Mouse (Mus musculus) mouse trophoblast stem cell (cell line): Measurements from ENCODE around the gene Ttc6.

Experiments
- in situ Hi-C, 2 experiments: fragments of 300-500 bp; cut with MseI, MboI; formaldehyde crosslinking; loops; 2 replicates in 1 of 2; 3 replicates in 1 of 2; pipeline ENCODE4 v1.15.1; 2025

The Ttc6 gene

GRCm38 (mm10) chr12:57563909-57564308 is at the start of gene Ttc6:
Gene Ttc6, plus strand, starts transcription at chr12:57564113.
- in situ Hi-C loops = no loop called here

GRCm38 (mm10) chr12:57514552-57514951 is 49.4 kb upstream of the Ttc6 start:
- in situ Hi-C loops = no loop called here

- in situ Hi-C loops = no loop called here
These were observed 48.1 kb upstream of the Ttc6 start for GRCm38 (mm10) chr12:57515702-57516377.

GRCm38 (mm10) chr12:57528335-57528734 is 35.6 kb upstream of the Ttc6 start:
- in situ Hi-C loops = loop anchor here in 1 of 2 experiments (25.0 kb wide), 1 partner anchor 241 kb away; no protein-coding TSS in a partner anchor

GRCm38 (mm10) chr12:57530474-57530873 is 33.4 kb upstream of the Ttc6 start:
- in situ Hi-C loops = loop anchor here in 1 of 2 experiments (25.0 kb wide), 1 partner anchor 243 kb away; no protein-coding TSS in a partner anchor

- in situ Hi-C loops = loop anchor here in 1 of 2 experiments (25.0 kb wide), 1 partner anchor 247 kb away; no protein-coding TSS in a partner anchor
These were observed 29.4 kb upstream of the Ttc6 start for GRCm38 (mm10) chr12:57534517-57534878.

GRCm38 (mm10) chr12:57534879-57535611 is 28.9 kb upstream of the Ttc6 start:
- in situ Hi-C loops = loop anchor here in 1 of 2 experiments (25.0 kb wide), 1 partner anchor 248 kb away; no protein-coding TSS in a partner anchor

GRCm38 (mm10) chr12:57536056-57536908 is 27.6 kb upstream of the Ttc6 start:
- in situ Hi-C loops = loop anchor here in 1 of 2 experiments (25.0 kb wide), 1 partner anchor 249 kb away; no protein-coding TSS in a partner anchor

- in situ Hi-C loops = loop anchor here in 1 of 2 experiments (25.0 kb wide), 1 partner anchor 250 kb away; no protein-coding TSS in a partner anchor
These were observed 26.8 kb upstream of the Ttc6 start for GRCm38 (mm10) chr12:57536909-57537670.

GRCm38 (mm10) chr12:57537791-57538587 is 25.9 kb upstream of the Ttc6 start:
- in situ Hi-C loops = loop anchor here in 1 of 2 experiments (25.0 kb wide), 1 partner anchor 251 kb away; no protein-coding TSS in a partner anchor

- in situ Hi-C loops = loop anchor here in 1 of 2 experiments (25.0 kb wide), 1 partner anchor 252 kb away; no protein-coding TSS in a partner anchor
These were observed 25.0 kb upstream of the Ttc6 start for GRCm38 (mm10) chr12:57538588-57539550.

- in situ Hi-C loops = loop anchor here in 1 of 2 experiments (25.0 kb wide), 1 partner anchor 252 kb away; no protein-coding TSS in a partner anchor
These were observed 24.3 kb upstream of the Ttc6 start for GRCm38 (mm10) chr12:57539551-57539985.

- in situ Hi-C loops = loop anchor here (10.0 to 25.0 kb wide), 2 partner anchors 254 to 256 kb away; no protein-coding TSS in a partner anchor
These were observed 22.8 kb upstream of the Ttc6 start for GRCm38 (mm10) chr12:57541118-57541517.

GRCm38 (mm10) chr12:57541931-57542745 is 21.8 kb upstream of the Ttc6 start:
- in situ Hi-C loops = loop anchor here (10.0 to 25.0 kb wide), 2 partner anchors 255 to 257 kb away; no protein-coding TSS in a partner anchor

- in situ Hi-C loops = loop anchor here (10.0 to 25.0 kb wide), 2 partner anchors 256 to 258 kb away; no protein-coding TSS in a partner anchor
These were observed 20.9 kb upstream of the Ttc6 start for GRCm38 (mm10) chr12:57542746-57543626.

GRCm38 (mm10) chr12:57543627-57543991 is 20.3 kb upstream of the Ttc6 start:
- in situ Hi-C loops = loop anchor here (10.0 to 25.0 kb wide), 2 partner anchors 256 to 259 kb away; no protein-coding TSS in a partner anchor
